ENCODE assay signal across 9 mouse cellular contexts in the genomic region with DNA sequence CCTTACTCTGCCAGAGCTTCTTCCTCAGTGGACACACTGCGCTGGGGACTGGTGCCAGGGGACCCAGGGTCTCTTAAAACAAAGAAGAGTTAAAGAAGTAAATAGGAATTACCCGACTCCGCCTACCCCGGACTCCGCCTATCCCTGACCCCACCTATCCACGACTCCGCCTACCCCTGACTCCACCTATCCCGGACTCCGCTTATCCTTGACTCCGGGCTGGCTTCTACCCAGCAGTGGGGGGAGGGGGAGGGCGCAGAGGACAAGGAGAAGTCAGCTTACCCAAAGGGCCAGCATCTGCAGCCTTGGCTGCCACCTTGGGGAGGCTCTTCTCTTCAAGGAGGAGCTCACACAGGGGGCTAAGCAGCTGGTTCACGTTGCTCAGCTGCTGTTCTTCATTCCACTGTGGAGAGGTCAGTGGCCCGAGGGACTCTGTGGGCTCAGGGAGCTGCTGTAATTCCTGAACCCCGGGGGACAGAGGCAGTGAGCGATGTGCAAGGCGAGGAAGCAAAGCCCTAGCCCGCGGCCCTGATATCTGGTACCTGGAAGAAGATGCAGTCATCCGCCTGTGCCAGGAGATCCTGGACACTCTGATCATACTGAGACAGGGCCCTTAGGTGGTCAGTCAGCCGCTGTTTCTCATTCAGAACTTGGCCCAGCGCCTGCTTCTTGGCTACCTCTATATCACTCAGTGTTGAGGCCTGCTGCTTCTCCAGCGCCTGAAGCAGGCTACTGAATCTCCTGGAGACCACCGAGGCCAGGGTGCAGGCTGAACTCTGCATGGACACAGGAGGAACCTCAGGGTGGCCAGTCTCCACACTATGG. TPM values are rescaled to one million over a fixed set of nuclear protein-coding genes. Genes with fewer than 3 reads are reported as not detected.
A peak's percentile ranks its signal among the peaks of the same experiment; 100 is the strongest.
DNase-seq lines count a peak whose midpoint lies in the region; ATAC-seq lines count a peak whose summit lies in the region.
"Had no signal": no experiment of that assay in that cellular context is flagged by ENCODE, and none has a peak within 500 bp of the region (broad histone marks: within the 10 kb centered on the region; RNA-seq: fewer than 3 reads in every experiment).

Gene Trim47 (minus strand): TSS at position 55 of the 825 bp plus-strand sequence.

- H3K36me3 ChIP-seq in limb, embryonic 11.5 days (ENCODE audit: control insufficient read depth, insufficient read depth, low read length) = no peaks in the 10 kb centered on the region; the same call in 1 of the 2 replicates
- H3K36me3 ChIP-seq in midbrain, embryonic 12.5 days = peaks cover 17% of the 10 kb centered on the region

- no peaks in the 10 kb centered on the region for H3K9me3 ChIP-seq in limb, embryonic 11.5 days (ENCODE audit: control insufficient read depth, low read length)
- no peaks in the 10 kb centered on the region for H3K9me3 ChIP-seq in midbrain, embryonic 12.5 days

- no peaks in the 10 kb centered on the region for H3K27me3 ChIP-seq in limb, embryonic 11.5 days (ENCODE audit: control insufficient read depth, insufficient read depth, low read length)
- H3K27me3 ChIP-seq in midbrain, embryonic 12.5 days = peaks cover 29% of the 10 kb centered on the region; the same call in 1 of the 2 replicates

- peak within 1 kb of the TSS; percentile 53 for H3K9ac ChIP-seq in limb, embryonic 11.5 days (ENCODE audit: low read length)
- peak within 1 kb of the TSS; percentile 24; the same call in 1 of the 2 replicates for H3K9ac ChIP-seq in midbrain, embryonic 12.5 days (replicated peaks)

- peak; percentile 28; the same call in 1 of the 2 replicates for ATAC-seq in erythroid progenitor cell, adult 5-6 weeks (replicated peaks; ENCODE audit: low FRiP score, poor library complexity, severe bottlenecking)
- ATAC-seq in hematopoietic stem cell, adult 5-6 weeks (replicated peaks in 1 of 2; ENCODE audit: insufficient read depth in 1 of 2, low FRiP score in 2 of 2, low TSS enrichment in 1 of 2, low read depth in 1 of 2, poor library complexity in 2 of 2, severe bottlenecking in 2 of 2) = no peak
- peak; percentile 57; the same call in 1 of the 2 replicates for ATAC-seq in limb, embryonic 11.5 days (ENCODE audit: insufficient number of reproducible peaks, low FRiP score, low TSS enrichment, low read depth)
- no peak for ATAC-seq in midbrain, embryonic 12.5 days (ENCODE audit: low FRiP score, low read depth)

- 27% methylated on average over 23 of the region's 23 CpGs for WGBS in limb, embryonic 11.5 days
- WGBS in midbrain, embryonic 12.5 days = 24% methylated on average over 23 of the region's 23 CpGs

- peaks cover 22% of the 10 kb centered on the region for H3K4me1 ChIP-seq in limb, embryonic 11.5 days (ENCODE audit: control insufficient read depth, insufficient read depth, low read length)
- peaks cover 33% of the 10 kb centered on the region for H3K4me1 ChIP-seq in midbrain, embryonic 12.5 days

- DNase-seq in right cerebral cortex, postnatal 10 days (ENCODE audit: low spot score in 2 of 2) = peak; percentile 41 to 62
- DNase-seq in right cerebral cortex, postnatal 14 days = no peak
- DNase-seq in limb, embryonic 11.5 days (ENCODE audit: low spot score) = peak; percentile 84
- DNase-seq in urinary bladder, adult 2 months (ENCODE audit: low spot score) = peak; percentile 46
- DNase-seq in thymus, adult 18-20 months = no peak

- H3K27ac ChIP-seq in limb, embryonic 11.5 days (replicated peaks; ENCODE audit: low read depth, low read length) = no peak within 1 kb of the TSS
- no peak within 1 kb of the TSS for H3K27ac ChIP-seq in midbrain, embryonic 12.5 days (replicated peaks)

- peak within 1 kb of the TSS; percentile 20 for H3K4me3 ChIP-seq in limb, embryonic 11.5 days (ENCODE audit: low read depth, low read length)
- H3K4me3 ChIP-seq in midbrain, embryonic 12.5 days = 0 out of 2 replicates have a peak within 1 kb of the TSS, but pooled peaks have one; percentile 4

- peak within 1 kb of the TSS; percentile 39 for H3K4me2 ChIP-seq in limb, embryonic 11.5 days (ENCODE audit: low read depth, severe bottlenecking)
- peak within 1 kb of the TSS; percentile 30 for H3K4me2 ChIP-seq in midbrain, embryonic 12.5 days (replicated peaks)

RNA-seq across cellular contexts. Expression of gene Trim47, which starts in this region (rescaled TPM):
- 2.5 TPM in 1 of 2 replicates, not detected in the other for total RNA-seq in erythroid progenitor cell, adult 5-6 weeks (2015; ENCODE audit: low replicate concordance)
- total RNA-seq in erythroid progenitor cell, adult 5-6 weeks (2017; ENCODE audit: low replicate concordance) = 0.90 TPM in 1 of 2 replicates, not detected in the other
- total RNA-seq in hematopoietic stem cell, adult 5-6 weeks (2017) = 18.2 and 21.3 TPM in 2 replicates
- polyA plus RNA-seq in limb, embryonic 11.5 days (2014; fragmentation: Nextera tagmentation; extraction: Ambion mirVana) = 3.7 and 4.3 TPM in 2 replicates
- polyA plus RNA-seq in midbrain, embryonic 12.5 days (2016; fragmentation: Nextera tagmentation; extraction: Ambion mirVana) = 4.0 and 4.7 TPM in 2 replicates
- 33.1 and 40.7 TPM in 2 replicates for polyA plus RNA-seq in urinary bladder, adult 2 months (2012; rRNA removed)
- polyA plus RNA-seq: G1E had no signal

Comparison
In these comparisons a context has a peak if more than half of its experiments do, and no peak if none do; other contexts are left out.
1. DNase-seq: peak in right cerebral cortex, postnatal 10 days (2 of 2), limb, embryonic 11.5 days (single experiment) and urinary bladder, adult 2 months (single experiment); none in right cerebral cortex, postnatal 14 days (single experiment) and thymus, adult 18-20 months (0 of 2).
2. ATAC-seq: peak in erythroid progenitor cell, adult 5-6 weeks (single experiment) and limb, embryonic 11.5 days (single experiment); none in hematopoietic stem cell, adult 5-6 weeks (0 of 2) and midbrain, embryonic 12.5 days (single experiment).